In the genomic region with DNA sequence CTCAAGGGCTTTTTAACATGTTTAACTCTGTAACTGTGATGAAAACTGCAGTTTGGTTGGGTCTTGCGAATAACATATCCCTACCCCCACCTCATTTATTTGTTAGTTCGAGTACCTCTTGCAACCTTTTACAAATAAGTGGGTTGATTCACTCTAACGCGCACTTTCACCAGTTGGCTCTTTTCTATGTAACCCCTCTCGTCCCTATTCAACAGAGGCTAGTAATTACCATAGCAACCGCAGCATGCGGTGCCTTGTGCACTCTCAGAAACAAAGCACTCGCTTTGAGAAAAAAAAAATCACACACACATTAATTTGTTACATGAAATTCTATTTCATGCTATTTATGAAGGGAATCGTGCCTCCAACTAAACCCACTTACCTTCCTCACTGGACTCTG, we compare ENCODE assay signal across 17 mouse cellular contexts.
DNase-seq lines count a peak whose midpoint lies in the region; ATAC-seq lines count a peak whose summit lies in the region.
"Had no signal": no experiment of that assay in that cellular context is flagged by ENCODE, and none has a peak within 500 bp of the region (broad histone marks: within the 10 kb centered on the region; RNA-seq: fewer than 3 reads in every experiment).

No protein-coding gene starts in this region.

- ATAC-seq in embryonic facial prominence, embryonic 11.5 days (replicated peaks; ENCODE audit: insufficient number of reproducible peaks, low FRiP score, low TSS enrichment, low read depth), result no peak
- ATAC-seq in hindbrain, embryonic 11.5 days (ENCODE audit: low FRiP score), result no peak
- no peak for ATAC-seq in midbrain, embryonic 12.5 days (ENCODE audit: low FRiP score, low read depth)
- ATAC-seq: intestine, embryonic 16.5 days; Patski had no signal

- no peak overlapping the region for H3K4me2 ChIP-seq in embryonic facial prominence, embryonic 11.5 days (ENCODE audit: low read depth, low read length)
- no peak overlapping the region for H3K4me2 ChIP-seq in hindbrain, embryonic 11.5 days (replicated peaks; ENCODE audit: low read depth, low read length)
- H3K4me2 ChIP-seq in midbrain, embryonic 12.5 days (replicated peaks), result peak overlapping the region; percentile 13; the same call in 1 of the 2 replicates
- H3K4me2 ChIP-seq: limb, embryonic 12.5 days; liver, embryonic 15.5 days had no signal

- H3K27ac ChIP-seq in embryonic facial prominence, embryonic 11.5 days (replicated peaks; ENCODE audit: low read depth, low read length), result no peak overlapping the region
- H3K27ac ChIP-seq in embryonic facial prominence, embryonic 10.5 days (replicated peaks), result no peak overlapping the region
- H3K27ac ChIP-seq in hindbrain, embryonic 11.5 days (ENCODE audit: low read depth, low read length), result peak overlapping the region; percentile 54; the same call in 1 of the 2 replicates
- H3K27ac ChIP-seq in midbrain, embryonic 12.5 days (replicated peaks), result no peak overlapping the region
- H3K27ac ChIP-seq: heart, adult 2 months; limb, embryonic 12.5 days; liver, embryonic 15.5 days had no signal

- WGBS in embryonic facial prominence, embryonic 11.5 days, result 56% methylated on average over 9 of the region's 9 CpGs
- 65% methylated on average over 9 of the region's 9 CpGs for WGBS in embryonic facial prominence, embryonic 10.5 days
- WGBS in hindbrain, embryonic 11.5 days, result 37% methylated on average over 9 of the region's 9 CpGs
- WGBS in midbrain, embryonic 12.5 days, result 24% methylated on average over 9 of the region's 9 CpGs

- DNase-seq in embryonic facial prominence, embryonic 11.5 days (ENCODE audit: low spot score), result peak; percentile 32
- no peak for DNase-seq in embryonic facial prominence, embryonic 10.5 days (ENCODE audit: low spot score)
- DNase-seq in hindbrain, embryonic 11.5 days (ENCODE audit: low spot score), result peak; percentile 25
- peak; percentile 18 for DNase-seq in retina, postnatal 1 day
- no peak for DNase-seq in right cerebral cortex, adult 2 months (ENCODE audit: low spot score in 2 of 2)
- DNase-seq in layer of hippocampus, adult 9-10 months (ENCODE audit: low spot score), result no peak
- DNase-seq in thymus, postnatal 25 days, result no peak
- DNase-seq: cerebellum, postnatal 10 days; heart, adult 2 months; heart, postnatal 14 days; kidney, postnatal 36 days; lung, postnatal 36 days had no signal

- no peak overlapping the region for H3K9ac ChIP-seq in embryonic facial prominence, embryonic 11.5 days (replicated peaks; ENCODE audit: low read length)
- no peak overlapping the region for H3K9ac ChIP-seq in hindbrain, embryonic 11.5 days (ENCODE audit: low read depth, low read length)
- H3K9ac ChIP-seq in midbrain, embryonic 12.5 days (replicated peaks), result no peak overlapping the region
- H3K9ac ChIP-seq: limb, embryonic 12.5 days; liver, embryonic 15.5 days had no signal

- peaks cover 4% of the 10 kb centered on the region; the same call in 1 of the 2 replicates for H3K4me1 ChIP-seq in embryonic facial prominence, embryonic 11.5 days (ENCODE audit: control insufficient read depth, insufficient read depth, low read length)
- H3K4me1 ChIP-seq in embryonic facial prominence, embryonic 10.5 days, result peaks cover 40% of the 10 kb centered on the region
- 0 out of 2 replicates have a peak, but pooled peaks cover 4% of the 10 kb centered on the region for H3K4me1 ChIP-seq in hindbrain, embryonic 11.5 days (replicated peaks; ENCODE audit: control insufficient read depth, insufficient read depth, low read length)
- peaks cover 29% of the 10 kb centered on the region for H3K4me1 ChIP-seq in midbrain, embryonic 12.5 days
- H3K4me1 ChIP-seq: liver, embryonic 15.5 days had no signal

- no peak overlapping the region for H3K4me3 ChIP-seq in embryonic facial prominence, embryonic 11.5 days (ENCODE audit: low read depth, low read length)
- no peak overlapping the region for H3K4me3 ChIP-seq in embryonic facial prominence, embryonic 10.5 days
- no peak overlapping the region for H3K4me3 ChIP-seq in hindbrain, embryonic 11.5 days (ENCODE audit: low read depth, low read length)
- H3K4me3 ChIP-seq in midbrain, embryonic 12.5 days, result no peak overlapping the region
- H3K4me3 ChIP-seq: heart, adult 2 months; limb, embryonic 12.5 days; liver, embryonic 15.5 days had no signal

- H3K9me3 ChIP-seq in embryonic facial prominence, embryonic 11.5 days (replicated peaks; ENCODE audit: control insufficient read depth, low read length), result no peaks in the 10 kb centered on the region
- H3K9me3 ChIP-seq in embryonic facial prominence, embryonic 10.5 days, result no peaks in the 10 kb centered on the region
- no peaks in the 10 kb centered on the region for H3K9me3 ChIP-seq in hindbrain, embryonic 11.5 days (ENCODE audit: control insufficient read depth, low read length)
- no peaks in the 10 kb centered on the region for H3K9me3 ChIP-seq in midbrain, embryonic 12.5 days
- H3K9me3 ChIP-seq: limb, embryonic 12.5 days; liver, embryonic 15.5 days had no signal

- H3K36me3 ChIP-seq in embryonic facial prominence, embryonic 11.5 days (replicated peaks; ENCODE audit: control insufficient read depth, insufficient read depth, low read depth, low read length), result no peaks in the 10 kb centered on the region
- no peaks in the 10 kb centered on the region for H3K36me3 ChIP-seq in embryonic facial prominence, embryonic 10.5 days (replicated peaks)
- H3K36me3 ChIP-seq in hindbrain, embryonic 11.5 days (ENCODE audit: control insufficient read depth, insufficient read depth, low read length), result no peaks in the 10 kb centered on the region
- no peaks in the 10 kb centered on the region for H3K36me3 ChIP-seq in midbrain, embryonic 12.5 days
- H3K36me3 ChIP-seq: limb, embryonic 12.5 days; liver, embryonic 15.5 days had no signal

- no peaks in the 10 kb centered on the region for H3K27me3 ChIP-seq in embryonic facial prominence, embryonic 11.5 days (ENCODE audit: control insufficient read depth, insufficient read depth, low read length)
- peaks cover 6% of the 10 kb centered on the region; the same call in 1 of the 2 replicates for H3K27me3 ChIP-seq in embryonic facial prominence, embryonic 10.5 days (replicated peaks; ENCODE audit: low read depth, poor library complexity, severe bottlenecking)
- no peaks in the 10 kb centered on the region for H3K27me3 ChIP-seq in hindbrain, embryonic 11.5 days (ENCODE audit: control insufficient read depth, insufficient read depth, low read length)
- H3K27me3 ChIP-seq in midbrain, embryonic 12.5 days, result peaks cover 4% of the 10 kb centered on the region
- H3K27me3 ChIP-seq: limb, embryonic 12.5 days; liver, embryonic 15.5 days; Patski had no signal

Comparison
In these comparisons a context has a peak if more than half of its experiments do, and no peak if none do; other contexts are left out.
1. DNase-seq: peak in embryonic facial prominence, embryonic 11.5 days (single experiment), hindbrain, embryonic 11.5 days (single experiment) and retina, postnatal 1 day (single experiment); none in embryonic facial prominence, embryonic 10.5 days (single experiment), right cerebral cortex, adult 2 months (0 of 2), layer of hippocampus, adult 9-10 months (single experiment) and thymus, postnatal 25 days (single experiment).